Mouse (Mus musculus) cerebellum, adult (tissue): Measurements from ENCODE around the gene E2f1.

Source experiments
- ATAC-seq: cut with Nextera tagmentation; 2 replicates; pipeline ENCODE4 v1.9.2; 2017; ENCODE audit warnings: mild to moderate bottlenecking, moderate library complexity, mixed read lengths; ENCODE audit not compliant: insufficient number of reproducible peaks, low FRiP score, low TSS enrichment

E2f1 gene

DNA sequence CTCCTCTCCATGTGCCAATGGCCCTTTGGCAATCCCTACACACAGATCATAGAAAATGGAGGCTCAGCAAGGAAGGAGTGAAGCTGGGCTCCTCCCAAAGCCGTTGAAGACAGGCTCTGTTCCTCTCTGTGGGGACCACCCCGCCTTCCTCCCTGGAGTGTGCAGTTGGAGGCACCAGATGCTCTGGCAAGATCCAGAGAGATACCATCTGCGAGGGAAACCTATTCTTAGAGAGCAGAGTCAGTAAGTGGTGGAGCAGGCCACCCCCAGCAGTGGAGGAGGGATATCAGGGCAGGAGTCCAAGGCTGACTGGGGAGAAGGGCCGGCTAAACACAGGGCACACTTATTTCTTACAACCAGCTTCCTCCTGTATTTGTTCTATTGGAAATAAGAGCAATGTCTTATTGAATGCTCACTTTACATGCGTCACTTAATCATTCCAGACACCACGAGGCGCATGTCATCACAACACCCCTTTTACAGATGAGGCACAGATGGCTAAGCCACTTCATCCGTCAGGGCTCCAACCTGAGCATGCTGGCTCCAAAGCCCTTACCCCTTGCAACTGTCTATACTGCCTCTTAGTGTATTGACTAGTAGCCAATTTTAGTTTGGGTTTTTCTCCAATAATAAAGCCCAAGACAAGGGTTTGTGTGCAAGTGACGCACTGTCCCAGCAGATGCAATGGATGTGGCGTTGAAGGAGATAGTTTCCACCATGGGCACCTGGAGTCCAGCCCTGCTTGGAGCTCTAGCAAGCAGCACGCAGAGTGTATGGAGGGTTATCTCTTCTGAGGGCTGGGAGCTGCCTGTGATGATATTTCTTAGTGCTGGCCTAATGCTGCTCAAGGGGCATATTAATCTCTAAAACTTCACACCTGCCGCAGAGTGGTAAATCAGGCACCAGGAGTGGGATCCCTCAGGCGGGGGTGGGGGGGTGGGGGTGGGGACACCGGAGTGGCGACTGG, 14.5 kb upstream of the E2f1 start:
- peak; percentile 79; the same call in 1 of the 2 replicates for ATAC-seq

DNA sequence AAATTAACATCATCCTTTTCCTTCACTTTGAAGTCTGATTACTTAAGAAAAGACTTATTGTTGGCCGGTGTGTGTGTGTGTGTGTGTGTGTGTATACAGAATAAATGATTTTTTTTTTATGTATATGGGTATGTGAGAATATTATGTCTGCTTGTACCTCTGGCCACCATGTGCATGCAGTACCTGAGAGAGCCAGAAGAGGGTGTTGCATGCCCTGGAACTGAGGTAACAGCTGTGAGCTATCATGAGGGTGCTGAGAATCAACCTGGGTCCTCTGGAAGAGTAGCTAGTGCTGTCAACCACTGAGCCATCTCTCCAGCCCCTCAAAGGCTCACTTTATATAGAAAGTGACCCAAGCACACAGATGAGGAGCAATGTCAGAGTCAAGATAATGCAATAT, 11.7 kb upstream of the E2f1 start:
- no peak for ATAC-seq

DNA sequence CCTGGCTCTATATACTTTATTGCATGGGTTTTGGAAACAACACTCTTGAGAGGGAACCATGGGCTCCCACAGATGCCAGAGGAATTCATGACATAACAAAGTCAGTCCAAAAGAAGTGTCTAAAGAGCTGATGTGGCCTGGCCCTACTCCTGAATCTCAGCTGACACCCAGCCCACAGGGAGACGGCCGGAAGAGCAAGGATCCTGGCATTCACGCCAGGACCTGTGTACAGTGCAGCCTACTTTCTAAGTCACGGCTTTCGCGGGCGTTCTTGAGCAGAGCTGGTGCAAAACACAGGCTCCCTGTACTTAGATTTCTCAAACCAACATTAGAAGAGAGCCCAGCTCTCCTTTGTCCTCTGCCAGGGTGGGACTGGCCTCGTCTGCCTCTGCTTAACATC, 10.9 kb upstream of the E2f1 start:
- no peak for ATAC-seq

DNA sequence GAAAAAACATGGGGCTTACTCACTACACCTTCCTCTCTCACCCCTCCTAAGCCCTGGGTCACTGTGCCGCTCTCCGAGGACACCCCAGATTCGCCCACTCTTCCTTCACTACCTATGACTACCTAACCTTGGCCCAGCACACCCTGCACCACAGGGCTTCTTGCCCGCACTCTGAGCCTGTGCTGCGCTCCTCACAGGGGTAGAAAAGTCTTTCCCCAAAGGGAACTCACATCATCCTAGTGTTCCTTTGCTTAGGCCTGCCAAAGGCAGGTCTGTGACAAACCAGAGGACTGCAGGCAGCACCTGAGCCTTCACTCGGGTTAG, 8.0 kb upstream of the E2f1 start:
- no peak for ATAC-seq

- no peak for ATAC-seq
Observed at GRCm38 (mm10) chr2:154576876-154577743, 7.4 kb upstream of the E2f1 start.

GRCm38 (mm10) chr2:154574271-154574670, 4.6 kb upstream of the E2f1 start:
- no peak for ATAC-seq

GRCm38 (mm10) chr2:154572996-154573395, 3.3 kb upstream of the E2f1 start:
- ATAC-seq = no peak

DNA sequence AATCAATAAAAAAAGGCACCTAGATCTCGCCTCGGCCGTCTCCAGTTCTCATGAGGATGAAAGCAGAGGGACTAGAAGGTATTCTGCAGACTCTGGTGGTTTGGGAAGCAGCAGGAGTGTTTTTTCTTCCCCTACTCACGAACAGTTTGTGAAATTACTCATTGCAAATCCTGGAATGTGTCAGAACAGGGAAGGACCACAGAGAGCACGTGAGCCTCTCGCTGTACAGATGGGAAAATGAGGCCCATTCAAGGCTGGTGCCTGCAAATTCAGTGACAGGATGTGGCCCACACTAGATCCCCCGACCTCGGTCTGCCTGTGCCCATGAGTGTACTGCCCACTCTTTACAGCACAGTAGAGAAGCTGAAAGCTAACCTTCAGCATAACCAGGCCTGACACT, 2.3 kb upstream of the E2f1 start:
- no peak for ATAC-seq

DNA sequence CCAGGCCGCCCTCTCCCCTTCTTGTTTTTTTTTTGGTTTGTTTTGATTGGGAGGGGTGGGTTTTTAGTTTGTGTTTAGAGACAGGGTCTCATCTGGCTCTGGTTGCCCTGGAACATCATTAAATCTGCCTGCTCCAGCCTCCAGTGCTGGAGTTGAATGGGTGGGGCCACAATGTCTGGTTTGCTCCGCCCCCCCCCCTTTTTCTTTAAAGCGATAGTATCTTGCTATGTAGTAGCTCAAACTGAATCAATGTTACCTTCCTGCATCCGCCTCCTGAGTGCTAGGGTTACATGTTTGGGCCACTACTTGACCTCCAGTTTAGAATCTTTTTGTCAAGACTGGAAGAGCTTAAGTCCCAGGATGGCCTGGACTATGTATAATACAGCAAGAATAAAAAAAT, 1.6 kb upstream of the E2f1 start:
- no peak for ATAC-seq

DNA sequence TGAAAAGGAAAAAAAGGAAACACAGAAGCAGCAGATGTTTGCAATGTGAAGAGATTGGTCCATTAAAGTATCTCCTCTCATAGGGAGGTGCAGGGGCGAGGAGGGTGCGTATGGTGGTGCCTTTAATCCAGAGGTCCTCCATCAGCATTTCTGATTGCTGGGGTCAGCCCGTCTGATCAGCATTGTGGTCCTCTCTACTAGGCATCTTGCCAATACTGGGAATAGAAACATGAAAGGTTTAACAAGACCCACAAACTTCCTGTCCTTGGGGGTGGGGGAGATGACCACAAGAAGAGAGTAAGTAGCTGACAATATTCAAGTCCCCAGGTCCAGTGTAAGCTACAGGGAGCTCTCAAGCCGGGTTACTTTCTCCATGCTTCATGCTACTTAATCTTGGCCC, 974 bp upstream of the E2f1 start:
- ATAC-seq = no peak

- no peak for ATAC-seq
Observed at GRCm38 (mm10) chr2:154569071-154569748, 482 bp downstream of the E2f1 start.

DNA sequence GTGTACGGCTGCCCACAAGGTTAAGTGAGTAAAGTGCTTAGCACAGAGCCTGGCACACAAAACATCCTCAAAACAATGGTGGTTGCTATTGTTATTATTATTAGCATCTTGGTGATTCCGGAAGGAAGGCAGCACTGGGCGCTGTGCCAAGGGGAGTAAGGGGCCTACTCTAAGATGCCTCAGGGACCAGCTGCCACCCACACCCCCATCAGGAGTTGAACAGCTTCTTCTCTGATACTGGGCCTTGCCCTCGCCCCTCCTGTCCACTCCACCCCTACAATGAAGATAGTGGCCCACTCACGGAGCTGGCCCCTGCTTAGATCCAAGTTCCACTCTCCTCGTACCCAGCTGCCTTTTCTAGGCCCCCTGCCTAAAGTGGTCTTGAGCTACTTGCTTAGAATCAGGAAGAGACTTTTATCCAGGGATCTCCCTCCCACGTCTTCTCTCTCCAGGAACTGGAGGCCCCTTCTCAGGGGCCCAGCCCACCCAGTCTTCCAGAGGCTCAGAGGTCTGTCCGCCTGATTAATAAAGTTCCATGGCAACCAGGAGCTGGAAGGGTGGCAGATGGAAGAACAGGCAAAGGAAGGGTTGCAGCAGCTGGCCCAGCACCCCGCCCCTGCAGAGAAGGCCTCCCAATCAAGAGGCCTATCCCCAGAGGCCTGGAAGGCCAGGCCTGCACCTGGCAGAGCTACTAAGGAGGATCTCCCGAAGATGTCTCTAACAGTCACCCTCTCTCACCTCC, 1.2 kb downstream of the E2f1 start:
- no peak for ATAC-seq

GRCm38 (mm10) chr2:154567766-154568165, 1.9 kb downstream of the E2f1 start:
- no peak for ATAC-seq

DNA sequence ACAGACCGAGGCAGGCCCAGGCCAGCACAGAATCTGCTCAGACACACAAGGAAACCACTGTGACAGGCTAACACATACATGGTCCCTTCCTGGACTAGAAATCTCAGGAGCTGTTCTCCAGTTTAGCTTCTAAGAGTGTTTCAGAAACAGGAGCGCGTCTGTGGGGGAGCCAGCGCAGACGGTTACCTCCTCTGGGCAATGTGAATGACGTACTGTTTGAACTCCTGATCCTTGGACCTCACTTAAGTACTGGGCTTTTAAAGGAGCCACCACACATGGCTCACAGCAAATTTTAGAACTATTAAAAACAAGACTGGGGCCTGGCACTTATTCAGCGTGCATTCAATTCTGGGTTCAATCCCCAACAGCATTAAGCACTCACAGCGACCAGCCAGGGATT, 3.1 kb downstream of the E2f1 start:
- ATAC-seq = no peak

- peak; percentile 74 for ATAC-seq
Observed at GRCm38 (mm10) chr2:154565562-154565961, 4.1 kb downstream of the E2f1 start.

- ATAC-seq = no peak
Observed at GRCm38 (mm10) chr2:154563612-154564170, 6.0 kb downstream of the E2f1 start.

DNA sequence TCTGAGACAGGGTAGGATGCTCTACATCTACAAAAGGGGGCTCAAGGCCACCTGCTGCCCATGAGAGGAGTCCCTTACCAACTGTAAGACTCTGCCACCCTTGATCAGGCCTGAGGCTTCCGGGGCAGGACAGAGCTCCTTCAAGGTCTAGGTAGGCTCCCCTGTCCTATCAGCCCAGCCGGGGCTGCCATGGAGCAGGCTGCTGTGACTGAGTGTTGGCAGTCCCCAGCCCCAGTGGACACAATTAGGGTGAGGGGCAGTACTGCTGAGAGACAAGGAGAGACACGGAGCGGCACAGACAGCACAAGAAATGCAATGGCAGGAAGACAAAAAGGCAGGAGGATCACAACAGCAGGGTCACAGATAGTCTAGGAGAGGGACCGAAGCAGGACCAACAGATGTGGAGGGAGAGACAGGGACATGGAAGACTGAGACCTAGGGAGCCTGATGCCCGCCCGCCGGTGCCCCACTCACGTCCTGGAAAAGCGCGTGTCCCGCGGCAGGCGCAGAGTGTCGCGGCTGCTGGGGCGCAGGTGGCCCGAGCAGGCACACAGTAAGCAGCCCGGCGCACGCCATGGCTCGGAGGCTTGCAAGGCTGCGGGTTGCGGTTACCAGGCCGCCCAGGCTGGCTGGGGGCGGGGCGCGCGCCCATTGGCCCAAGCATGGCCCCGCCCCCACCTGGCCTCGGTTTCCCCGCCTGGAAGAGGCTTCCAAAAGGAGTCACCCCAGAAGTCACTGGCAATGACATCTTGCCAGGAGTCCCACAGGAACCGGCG, 11.2 kb downstream of the E2f1 start, which contains the start of gene Necab3:
Gene Necab3, minus strand, starts transcription at position 627 of the 776 bp plus-strand sequence.
- ATAC-seq = peak; percentile 54

DNA sequence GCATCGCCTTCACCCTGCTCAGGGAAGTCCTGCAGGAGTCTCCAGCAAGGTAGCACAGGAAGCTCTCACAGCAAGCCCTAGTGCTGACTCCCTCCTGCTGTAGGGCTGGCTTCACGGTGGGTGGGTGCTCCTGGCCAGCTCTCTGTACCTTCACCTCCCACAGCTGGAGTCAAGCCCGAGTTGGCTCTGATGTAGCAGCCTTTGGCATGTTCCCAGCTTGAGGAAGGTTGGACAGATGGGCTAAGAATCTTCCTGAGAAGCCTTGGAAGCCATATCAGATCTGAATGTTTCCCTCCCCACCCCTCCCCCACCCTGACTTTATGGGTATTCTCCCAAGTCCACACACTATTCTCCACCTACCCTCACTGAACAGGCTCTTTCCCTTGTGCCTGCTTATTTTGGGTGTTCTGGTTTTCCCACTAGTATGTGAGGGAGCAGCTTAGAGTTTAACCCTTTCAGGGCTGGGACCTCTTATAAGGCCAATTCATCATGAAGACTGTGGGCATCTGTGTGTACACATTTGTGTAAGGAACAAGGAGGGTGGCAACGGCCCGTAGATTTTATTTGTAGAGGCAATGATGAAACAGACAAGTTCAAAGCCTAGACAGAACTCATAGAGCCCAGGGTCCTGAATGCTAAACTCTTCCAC, 12.4 kb downstream of the E2f1 start:
- no peak for ATAC-seq

DNA sequence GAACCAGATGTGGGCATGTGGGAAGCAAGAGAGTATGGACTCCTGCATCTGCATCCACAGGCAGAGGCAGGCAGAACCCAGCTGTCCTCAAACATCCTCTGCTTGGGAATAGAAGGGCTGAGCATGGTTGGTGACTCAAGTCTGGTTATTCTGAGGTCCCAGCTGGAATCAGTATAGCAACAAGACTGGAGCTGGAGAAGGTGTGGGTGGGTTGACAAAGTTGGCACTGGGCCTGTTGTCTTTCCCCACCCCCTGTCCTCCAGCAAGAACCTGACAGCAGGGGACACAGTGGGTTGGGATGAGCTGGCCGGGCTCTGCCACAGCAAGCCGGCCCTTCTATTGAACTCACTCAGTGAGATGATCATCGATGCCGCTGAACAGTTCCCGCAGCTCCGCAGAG, 14.5 kb downstream of the E2f1 start:
- no peak for ATAC-seq
